Mouse (Mus musculus) adrenal gland, adult 18-20 months (tissue): ENCODE data around the gene Ugt1a7c. TPM values are rescaled to one million over a fixed set of nuclear protein-coding genes. Genes with fewer than 3 reads are reported as not detected.

Source experiments
- DNase-seq, 2 experiments: peaks; one replicate each; pipeline ENCODE4 v3.0.0; 2021 to 2022; ENCODE audit warnings: low spot score in 2 of 2
- total RNA-seq, 2 experiments: library from RNA; stranded (reverse); gene quantifications; 1 replicate in 1 of 2; 2 replicates in 1 of 2; pipeline ENCODE4 v1.2.3; 2021

The Ugt1a7c gene
- total RNA-seq, 2 experiments from 2014 or later, result 1.8 to 3.6 TPM

GRCm38 (mm10) chr1:88234646-88235045 is 139.8 kb downstream of the Ugt1a7c start:
- DNase-seq, result no peak

- DNase-seq, result no peak
Measured at GRCm38 (mm10) chr1:88235046-88235893, 140.4 kb downstream of the Ugt1a7c start.

DNA sequence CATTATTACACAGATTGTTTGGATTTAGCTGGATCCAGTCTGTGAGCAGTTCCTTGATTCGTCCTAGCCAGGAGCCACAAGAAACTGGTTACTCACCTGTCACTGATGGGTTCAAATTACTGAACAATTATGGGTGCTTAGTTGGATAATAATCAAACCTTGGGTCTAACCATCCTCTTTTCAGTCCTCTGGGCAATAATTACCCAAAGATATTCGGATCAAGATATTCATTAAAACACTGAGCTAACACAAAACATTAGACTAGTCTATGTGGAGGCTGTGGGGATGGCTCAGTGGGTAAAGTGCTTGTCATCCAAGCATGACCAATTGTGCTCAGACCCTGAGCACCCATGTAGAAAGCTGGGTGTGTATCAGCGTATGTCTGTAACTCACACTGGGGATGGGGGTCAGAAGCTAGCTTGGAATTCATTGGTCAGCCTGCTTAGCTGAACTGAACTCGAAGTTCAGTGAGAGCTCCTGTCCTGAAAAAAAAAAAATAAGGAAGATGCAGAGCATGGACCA is 141.1 kb downstream of the Ugt1a7c start:
- no peak for DNase-seq

- no peak for DNase-seq
Measured at GRCm38 (mm10) chr1:88237311-88237710, 142.4 kb downstream of the Ugt1a7c start.

DNA sequence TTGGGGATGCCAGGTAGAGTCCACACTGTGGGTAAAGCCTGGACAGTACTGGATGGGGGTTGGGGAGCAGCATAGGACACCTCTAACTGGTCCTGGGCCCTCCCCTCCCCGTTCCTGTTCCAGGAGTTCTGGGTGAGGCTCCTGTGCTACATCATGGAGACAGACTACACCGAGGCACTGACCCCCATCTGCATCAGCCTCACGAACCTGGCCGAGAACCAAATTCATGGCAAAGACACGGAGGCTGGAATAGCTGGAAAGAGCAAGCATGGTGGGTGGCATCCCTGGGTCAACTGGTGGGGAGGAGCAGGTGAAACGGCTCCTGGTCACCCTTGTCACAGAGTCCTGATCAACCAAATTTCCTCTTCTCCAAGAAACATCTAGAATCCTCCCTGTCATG is 143.9 kb downstream of the Ugt1a7c start:
- no peak for DNase-seq

DNA sequence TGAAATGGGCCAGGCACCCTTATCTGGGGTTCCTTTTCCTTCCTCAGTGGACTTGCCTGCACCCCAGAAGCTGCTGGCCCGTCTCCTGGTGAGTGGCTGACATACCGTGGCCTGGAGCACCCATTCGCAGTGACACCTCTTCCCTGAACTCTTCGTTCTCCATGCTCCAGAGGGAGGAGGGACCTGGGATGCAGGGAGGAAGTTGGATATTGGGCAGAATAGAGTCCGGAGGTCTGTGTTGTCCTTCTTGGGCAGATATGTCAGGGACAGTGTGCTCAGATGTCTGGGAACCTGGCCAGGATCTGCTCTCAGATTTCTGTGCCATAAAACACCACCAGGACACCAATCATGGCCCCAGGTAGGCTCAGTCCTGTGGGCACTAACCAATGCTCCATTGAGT is 145.2 kb downstream of the Ugt1a7c start:
- DNase-seq, result no peak

DNA sequence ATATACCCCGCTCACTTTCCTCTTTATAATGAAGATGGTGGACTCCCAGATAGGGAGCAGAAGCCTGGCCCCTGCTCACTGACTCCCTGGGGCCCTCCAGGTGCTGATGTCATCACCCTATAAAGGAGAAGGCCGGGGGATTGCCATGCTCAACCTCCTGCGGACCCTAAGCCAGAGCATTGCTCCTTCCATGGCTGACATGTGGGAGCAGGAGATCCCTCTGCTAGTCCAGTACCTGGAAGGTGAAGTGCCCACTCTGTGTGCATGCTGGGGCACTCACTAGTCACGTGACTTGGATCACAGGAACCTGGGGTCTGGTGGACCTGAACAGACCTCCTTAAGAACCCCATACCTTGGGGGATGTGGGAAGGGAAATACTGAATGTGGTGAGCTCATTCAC is 145.7 kb downstream of the Ugt1a7c start:
- no peak for DNase-seq

DNA sequence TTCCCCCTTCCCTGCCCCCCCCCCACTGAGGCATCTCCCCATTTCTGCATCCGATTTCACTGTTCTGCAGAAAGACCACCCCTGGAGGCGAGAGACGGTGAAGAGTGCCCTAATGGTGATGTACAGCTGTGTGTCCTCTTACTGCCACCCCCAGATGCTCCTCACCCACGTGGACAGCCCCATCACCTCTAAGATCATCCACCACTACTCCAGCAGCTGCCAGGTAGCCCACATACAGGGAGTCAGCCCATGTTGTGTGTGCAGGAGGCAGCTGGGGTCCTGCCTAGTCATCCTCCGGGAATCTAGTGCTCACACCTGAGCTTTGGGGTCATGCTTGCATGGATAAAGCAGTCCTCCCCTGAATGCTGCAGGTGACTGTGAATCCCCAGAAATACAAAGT is 149.0 kb downstream of the Ugt1a7c start:
- no peak for DNase-seq

DNA sequence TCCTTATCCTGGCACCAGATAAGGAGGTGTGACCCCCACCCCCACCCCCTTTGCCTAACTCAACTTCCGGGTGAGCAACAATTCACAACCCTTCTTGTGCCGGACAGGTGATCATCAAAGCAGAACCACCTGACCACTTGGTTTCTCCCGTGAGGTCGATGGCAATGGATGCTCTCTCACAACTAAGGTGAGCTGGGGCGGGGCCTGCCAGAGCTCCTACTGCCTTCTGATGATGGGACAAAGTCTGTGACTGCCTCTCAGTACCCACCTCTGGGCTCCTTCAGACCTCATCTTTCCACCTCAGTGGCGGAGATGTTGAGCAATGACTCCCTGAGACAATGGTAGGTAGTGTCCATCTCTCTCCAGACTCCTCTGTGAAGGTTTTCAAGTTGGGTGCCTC is 151.0 kb downstream of the Ugt1a7c start:
- no peak for DNase-seq

DNA sequence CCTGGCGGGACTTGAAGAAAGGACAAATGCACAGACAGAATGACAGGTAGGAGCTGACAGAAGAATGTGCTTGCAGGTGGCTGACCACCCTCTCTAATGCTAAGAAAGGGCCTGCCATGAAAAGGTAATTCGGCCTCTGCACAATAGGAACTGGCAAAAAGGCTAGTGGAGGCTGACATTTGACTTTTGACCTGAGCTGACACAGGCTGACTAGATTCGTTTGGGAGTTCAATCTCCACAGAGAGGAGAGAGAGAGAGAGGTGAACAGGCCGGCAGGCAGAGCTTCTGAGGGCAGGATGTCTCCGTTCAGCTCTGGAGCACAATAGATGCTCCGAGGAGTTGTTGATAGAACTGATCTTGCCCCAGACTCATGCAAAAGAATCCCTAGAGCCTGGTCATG is 151.5 kb downstream of the Ugt1a7c start:
- DNase-seq, result no peak

- no peak for DNase-seq
Measured at GRCm38 (mm10) chr1:88247660-88248059, 152.8 kb downstream of the Ugt1a7c start.

- DNase-seq, result no peak
Measured at GRCm38 (mm10) chr1:88248658-88249057, 153.8 kb downstream of the Ugt1a7c start.

GRCm38 (mm10) chr1:88249596-88249995 is 154.7 kb downstream of the Ugt1a7c start:
- no peak for DNase-seq

GRCm38 (mm10) chr1:88250023-88250422 is 155.2 kb downstream of the Ugt1a7c start:
- DNase-seq, result no peak

DNA sequence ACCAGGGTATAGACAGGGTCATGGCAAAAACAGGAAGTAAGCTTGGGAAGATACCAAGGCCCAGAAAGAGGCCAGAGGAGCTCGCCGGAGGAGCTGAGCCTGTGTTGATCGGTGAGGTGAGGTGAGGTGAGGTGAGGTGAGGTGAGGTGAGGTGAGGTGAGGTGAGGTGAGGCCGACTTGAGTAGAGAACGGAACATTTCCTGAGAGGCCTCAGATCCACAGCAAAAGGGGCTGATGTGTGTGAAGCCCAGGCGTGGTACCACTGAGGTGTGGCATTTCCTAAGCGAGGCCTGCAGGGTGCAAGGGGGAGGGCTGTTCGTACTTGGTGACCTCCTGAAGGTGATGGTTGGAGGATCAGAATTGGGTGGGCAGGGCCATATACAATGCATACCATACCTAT is 158.2 kb downstream of the Ugt1a7c start:
- no peak for DNase-seq

- no peak for DNase-seq
Measured at GRCm38 (mm10) chr1:88253540-88253939, 158.7 kb downstream of the Ugt1a7c start.

DNA sequence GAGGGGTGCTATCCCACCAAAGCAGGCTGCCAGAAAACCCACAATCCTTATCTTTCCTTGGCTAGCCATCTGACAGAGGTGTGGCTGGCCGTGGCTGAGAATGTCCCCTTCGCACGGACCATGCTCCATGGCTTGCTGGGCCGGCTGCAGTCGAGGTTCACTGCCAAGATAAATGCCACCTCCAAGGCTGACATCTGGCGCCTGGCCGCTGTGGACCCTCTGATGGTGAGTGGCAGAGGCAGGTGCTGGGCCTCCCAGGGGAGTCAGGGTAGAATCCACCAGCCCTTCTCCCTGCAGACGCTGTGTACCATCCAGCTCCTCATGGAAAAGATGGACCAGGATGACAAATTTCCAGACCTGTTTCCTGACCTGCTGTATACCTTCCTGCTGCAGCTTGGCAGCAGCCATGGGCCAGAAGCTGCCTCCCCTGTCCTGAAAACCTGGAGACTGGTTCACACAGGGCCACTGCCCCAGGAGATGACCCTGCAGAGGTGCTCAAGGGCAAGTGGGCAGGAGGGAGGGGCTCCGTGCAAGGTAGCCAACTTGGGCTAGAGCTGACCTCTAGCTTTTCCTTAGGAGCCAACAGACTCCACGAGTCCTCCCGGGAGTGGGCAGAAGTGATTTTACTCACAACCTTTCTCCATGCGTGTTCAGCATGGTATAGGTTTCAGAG is 160.1 kb downstream of the Ugt1a7c start:
- no peak for DNase-seq

GRCm38 (mm10) chr1:88255466-88255857 is 160.6 kb downstream of the Ugt1a7c start:
- DNase-seq, result no peak

DNA sequence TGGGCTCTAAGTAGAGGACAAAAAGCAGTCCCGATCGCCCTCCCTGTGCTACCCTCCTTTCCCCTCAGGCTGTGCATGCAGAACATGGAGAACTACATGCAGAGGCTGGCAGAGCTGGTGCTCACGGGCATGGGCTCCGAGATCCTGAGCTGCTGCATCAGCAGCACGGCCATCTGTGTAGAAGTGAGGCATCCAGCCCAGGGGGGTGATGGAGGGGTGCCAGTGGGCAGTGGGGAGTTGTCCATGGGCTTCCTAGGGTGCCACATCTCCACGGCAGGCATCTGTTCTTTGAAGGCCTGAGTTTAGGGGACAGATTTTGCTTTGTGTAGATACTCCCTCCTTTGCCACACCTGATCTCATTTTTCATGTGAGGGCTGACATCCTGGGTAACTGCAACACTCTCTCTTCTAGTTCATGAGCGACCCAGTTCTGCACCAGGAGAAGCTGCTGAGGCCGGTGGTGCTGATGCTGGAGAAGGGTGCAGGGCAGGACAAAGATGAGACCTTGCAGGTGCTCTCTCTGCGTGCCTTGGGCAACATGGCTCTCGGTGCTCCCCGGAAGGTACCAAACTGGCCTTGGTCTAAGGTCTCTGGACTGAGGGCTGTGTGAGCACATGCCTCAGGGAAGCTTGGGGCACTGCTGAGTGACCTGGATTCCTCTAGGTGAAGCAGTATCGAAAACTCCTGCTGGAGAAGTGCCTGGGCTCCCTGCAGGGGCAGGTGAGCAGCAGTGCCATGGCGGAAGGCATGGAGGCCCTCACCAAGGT is 161.3 kb downstream of the Ugt1a7c start:
- DNase-seq, result no peak

DNA sequence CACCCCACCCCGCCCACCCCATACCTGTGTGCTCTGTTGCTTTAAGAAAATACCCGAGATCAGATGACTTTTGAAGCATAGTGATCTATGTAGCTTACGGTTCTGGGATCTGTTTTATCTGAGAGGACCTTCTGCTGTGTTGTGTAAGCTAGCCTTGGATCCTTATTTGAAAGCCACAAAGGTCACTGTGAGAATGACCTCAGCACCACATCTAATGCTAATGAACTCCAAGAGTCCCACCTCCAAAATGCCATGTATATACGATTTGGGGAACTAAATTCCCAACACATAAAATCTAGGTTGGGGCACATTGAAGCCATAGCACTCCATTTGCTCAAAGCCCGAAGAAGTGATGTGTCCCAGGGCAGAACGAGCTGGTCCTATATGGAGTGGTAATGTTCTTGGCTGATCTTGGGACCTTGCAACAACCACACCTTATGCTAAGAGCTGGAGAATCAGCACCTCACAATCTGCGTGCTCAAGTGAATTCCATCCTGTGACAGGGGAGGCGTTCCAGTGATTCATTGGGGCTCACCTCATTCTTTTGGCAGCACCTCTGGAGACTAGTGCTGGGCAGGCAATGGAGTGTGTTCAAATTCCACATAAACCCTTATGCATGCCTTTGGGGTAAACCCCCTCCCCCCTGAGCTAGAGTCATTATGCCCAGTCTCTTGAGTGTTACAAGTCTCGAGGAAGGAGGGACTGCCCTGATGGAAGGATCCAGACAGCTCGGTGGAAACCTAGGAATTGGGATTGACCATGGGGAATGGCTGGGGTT is 162.2 kb downstream of the Ugt1a7c start:
- no peak for DNase-seq

DNA sequence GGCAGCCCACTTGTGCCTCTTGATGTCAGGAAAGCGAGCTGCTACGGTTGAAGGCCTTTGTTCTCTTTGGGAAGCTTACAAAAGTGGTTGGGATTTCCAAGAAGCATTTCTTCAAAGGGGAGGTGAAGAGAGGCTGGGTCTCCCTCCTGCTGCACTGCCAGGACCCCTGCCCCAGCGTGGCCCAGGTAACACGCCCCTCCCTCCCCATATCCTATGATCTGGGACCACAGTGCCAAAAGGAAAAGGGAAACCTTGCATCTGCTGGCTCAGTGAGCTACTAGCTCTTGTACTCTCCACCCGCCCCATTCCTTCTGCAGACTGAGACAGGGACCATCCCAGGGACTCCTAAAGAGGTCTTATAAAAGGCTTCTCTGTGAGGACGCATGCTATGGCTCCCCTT is 162.8 kb downstream of the Ugt1a7c start:
- no peak for DNase-seq
